Comparison of ENCODE assay signal across 15 mouse cellular contexts in genomic region chr10:109889171-109889475, GRCm38 (mm10).
"Had no signal": no experiment of that assay in that cellular context is flagged by ENCODE, and none has a peak within 500 bp of the region (broad histone marks: within the 10 kb centered on the region; RNA-seq: fewer than 3 reads in every experiment).

No protein-coding gene starts in this region.

- H3K4me2 ChIP-seq: limb, embryonic 15.5 days; liver, embryonic 12.5 days; lung, embryonic 14.5 days had no signal

- H3K27me3 ChIP-seq: limb, embryonic 15.5 days; liver, embryonic 12.5 days had no signal

- H3K36me3 ChIP-seq: limb, embryonic 15.5 days; liver, embryonic 12.5 days; midbrain, embryonic 10.5 days had no signal

- H3K4me3 ChIP-seq: limb, embryonic 15.5 days; liver, embryonic 12.5 days; midbrain, embryonic 10.5 days; myocyte had no signal

- H3K9ac ChIP-seq: limb, embryonic 15.5 days; liver, embryonic 12.5 days; lung, embryonic 14.5 days had no signal

- ATAC-seq: liver, embryonic 12.5 days had no signal

- H3K27ac ChIP-seq: limb, embryonic 15.5 days; liver, embryonic 12.5 days; midbrain, embryonic 10.5 days had no signal

- DNase-seq: kidney, adult 11 months; kidney, adult 9 months; kidney, postnatal 36 days; layer of hippocampus, adult 9-11 months; layer of hippocampus, postnatal 36 days; lung, embryonic 14.5 days; lung, postnatal 10 days; lung, postnatal 4 days; retina, postnatal 1 day; right cerebral cortex, postnatal 14 days; thymus, postnatal 36 days had no signal

- H3K9me3 ChIP-seq: limb, embryonic 15.5 days; liver, embryonic 12.5 days; midbrain, embryonic 10.5 days had no signal

- H3K4me1 ChIP-seq: limb, embryonic 15.5 days; liver, embryonic 12.5 days had no signal
